Mouse (Mus musculus): ENCODE measurements around the gene Coro6. TPM values are rescaled to one million over a fixed set of nuclear protein-coding genes. Genes with fewer than 3 reads are reported as not detected.

The Coro6 gene
- polyA plus RNA-seq, 1 experiment from 2014 or later: 15.9 TPM

DNA sequence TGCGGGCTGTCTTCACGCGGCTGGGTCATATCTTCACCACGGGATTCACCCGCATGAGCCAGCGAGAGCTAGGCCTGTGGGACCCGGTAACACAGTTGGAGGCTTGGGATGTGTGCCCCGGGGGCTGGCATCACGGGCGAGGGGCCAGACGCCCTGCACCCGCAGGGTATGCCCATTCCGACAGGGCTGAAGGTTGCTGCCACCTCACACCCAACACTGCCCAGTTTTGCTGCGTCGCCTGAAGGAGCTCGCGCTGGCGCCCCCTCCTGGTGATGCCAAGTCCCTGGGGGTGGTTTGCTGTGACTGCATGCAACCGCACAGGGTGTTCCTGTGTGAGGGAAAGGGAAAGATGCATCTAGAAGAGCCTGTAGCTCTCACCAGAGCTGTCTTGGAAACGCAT, 5.6 kb downstream of the Coro6 start:
- Histone ChIP-seq H3K4me1 (peaks cover 55% of the 10 kb centered on the region), H3K36me3 (peaks cover 39% of the 10 kb centered on the region), H3K27me3 (ENCODE audit: insufficient read depth, poor library complexity, severe bottlenecking) (peaks cover 99% of the 10 kb centered on the region), H3K27ac (0 out of 2 replicates have a peak overlapping the region, but pooled peaks have one; percentile 43), H3K9me3 (no peaks in the 10 kb centered on the region), H3K4me3 (peak overlapping the region; percentile 38)
- 14% methylated on average over 20 of the region's 20 CpGs for WGBS
- no peak for DNase-seq (ENCODE audit: low spot score)

DNA sequence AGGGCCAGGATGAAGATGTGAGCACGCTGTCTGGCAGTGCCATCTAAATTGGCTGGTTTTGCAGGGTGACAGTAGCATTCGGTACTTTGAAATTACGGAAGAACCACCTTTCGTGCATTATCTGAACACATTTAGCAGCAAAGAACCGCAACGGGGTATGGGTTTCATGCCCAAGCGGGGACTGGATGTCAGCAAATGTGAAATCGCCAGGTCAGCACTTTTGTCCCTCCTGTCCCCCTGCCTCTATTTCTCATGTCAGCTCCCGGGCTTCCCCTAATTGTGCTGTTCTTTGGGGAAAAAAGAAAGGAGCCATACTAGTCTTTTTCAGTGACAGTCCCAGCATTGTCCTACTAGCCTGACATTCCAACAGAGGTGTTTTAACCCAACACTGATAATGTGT, 6.2 kb downstream of the Coro6 start:
- 84% methylated on average over 9 of the region's 9 CpGs for WGBS
- Histone ChIP-seq H3K4me3 (no peak overlapping the region), H3K4me1 (peaks cover 49% of the 10 kb centered on the region), H3K36me3 (peaks cover 43% of the 10 kb centered on the region), H3K27me3 (ENCODE audit: insufficient read depth, poor library complexity, severe bottlenecking) (peaks cover 96% of the 10 kb centered on the region), H3K9me3 (no peaks in the 10 kb centered on the region), H3K27ac (no peak overlapping the region)
- DNase-seq (ENCODE audit: low spot score): no peak

GRCm38 (mm10) chr11:77471407-77471806, 9.2 kb downstream of the Coro6 start:
- H3K27me3 ChIP-seq (ENCODE audit: insufficient read depth, poor library complexity, severe bottlenecking): peaks cover 66% of the 10 kb centered on the region
- peaks cover 44% of the 10 kb centered on the region for H3K36me3 ChIP-seq
- H3K27ac ChIP-seq: no peak overlapping the region
- no peak overlapping the region for H3K4me3 ChIP-seq
- H3K4me1 ChIP-seq: peaks cover 23% of the 10 kb centered on the region
- DNase-seq (ENCODE audit: low spot score): no peak
- 66% methylated on average over 29 of the region's 29 CpGs for WGBS
- no peaks in the 10 kb centered on the region for H3K9me3 ChIP-seq

GRCm38 (mm10) chr11:77472775-77473174, 10.6 kb downstream of the Coro6 start:
- DNase-seq (ENCODE audit: low spot score): no peak
- peaks cover 46% of the 10 kb centered on the region for H3K36me3 ChIP-seq
- no peaks in the 10 kb centered on the region for H3K9me3 ChIP-seq
- peaks cover 12% of the 10 kb centered on the region for H3K4me1 ChIP-seq
- H3K27me3 ChIP-seq (ENCODE audit: insufficient read depth, poor library complexity, severe bottlenecking): peaks cover 57% of the 10 kb centered on the region
- no peak overlapping the region for H3K27ac ChIP-seq
- no peak overlapping the region for H3K4me3 ChIP-seq
- WGBS: 83% methylated on average over 16 of the region's 16 CpGs

GRCm38 (mm10) chr11:77476216-77476615, 14.0 kb downstream of the Coro6 start:
- H3K27ac ChIP-seq: no peak overlapping the region
- H3K4me1 ChIP-seq: peaks cover 8% of the 10 kb centered on the region
- DNase-seq (ENCODE audit: low spot score): peak; percentile 73
- H3K9me3 ChIP-seq: no peaks in the 10 kb centered on the region
- H3K36me3 ChIP-seq: peaks cover 26% of the 10 kb centered on the region
- 91% methylated on average over 14 of the region's 14 CpGs for WGBS
- H3K4me3 ChIP-seq: no peak overlapping the region
- H3K27me3 ChIP-seq (ENCODE audit: insufficient read depth, poor library complexity, severe bottlenecking): peaks cover 23% of the 10 kb centered on the region; the same call in 1 of the 2 replicates

GRCm38 (mm10) chr11:77476895-77477294, 14.7 kb downstream of the Coro6 start:
- no peaks in the 10 kb centered on the region for H3K9me3 ChIP-seq
- peaks cover 17% of the 10 kb centered on the region; the same call in 1 of the 2 replicates for H3K27me3 ChIP-seq (ENCODE audit: insufficient read depth, poor library complexity, severe bottlenecking)
- peaks cover 19% of the 10 kb centered on the region for H3K36me3 ChIP-seq
- H3K4me3 ChIP-seq: no peak overlapping the region
- H3K4me1 ChIP-seq: peaks cover 2% of the 10 kb centered on the region
- WGBS: 85% methylated on average over 6 of the region's 6 CpGs
- DNase-seq (ENCODE audit: low spot score): no peak
- no peak overlapping the region for H3K27ac ChIP-seq

- Histone ChIP-seq H3K9me3 (no peaks in the 10 kb centered on the region), H3K27me3 (ENCODE audit: insufficient read depth, poor library complexity, severe bottlenecking) (no peaks in the 10 kb centered on the region)
- WGBS: 52% methylated on average over 3 of the region's 3 CpGs
These were observed 20.8 kb downstream of the Coro6 start for GRCm38 (mm10) chr11:77483043-77483442.

GRCm38 (mm10) chr11:77483510-77484255, 21.5 kb downstream of the Coro6 start:
- WGBS: 27% methylated on average over 11 of the region's 11 CpGs
- no peak overlapping the region for H3K27ac ChIP-seq
- no peaks in the 10 kb centered on the region for H3K27me3 ChIP-seq (ENCODE audit: insufficient read depth, poor library complexity, severe bottlenecking)
- H3K36me3 ChIP-seq: no peaks in the 10 kb centered on the region
- H3K9me3 ChIP-seq: no peaks in the 10 kb centered on the region
- no peak overlapping the region for H3K4me3 ChIP-seq
- peaks cover 34% of the 10 kb centered on the region for H3K4me1 ChIP-seq
- DNase-seq (ENCODE audit: low spot score): no peak

More at GRCm38 (mm10) chr11:77483043-77483442, 20.8 kb downstream of the Coro6 start:
- no peaks in the 10 kb centered on the region for H3K36me3 ChIP-seq
- no peak overlapping the region for H3K4me3 ChIP-seq
- peaks cover 28% of the 10 kb centered on the region for H3K4me1 ChIP-seq
- no peak overlapping the region for H3K27ac ChIP-seq
- DNase-seq (ENCODE audit: low spot score): no peak

DNA sequence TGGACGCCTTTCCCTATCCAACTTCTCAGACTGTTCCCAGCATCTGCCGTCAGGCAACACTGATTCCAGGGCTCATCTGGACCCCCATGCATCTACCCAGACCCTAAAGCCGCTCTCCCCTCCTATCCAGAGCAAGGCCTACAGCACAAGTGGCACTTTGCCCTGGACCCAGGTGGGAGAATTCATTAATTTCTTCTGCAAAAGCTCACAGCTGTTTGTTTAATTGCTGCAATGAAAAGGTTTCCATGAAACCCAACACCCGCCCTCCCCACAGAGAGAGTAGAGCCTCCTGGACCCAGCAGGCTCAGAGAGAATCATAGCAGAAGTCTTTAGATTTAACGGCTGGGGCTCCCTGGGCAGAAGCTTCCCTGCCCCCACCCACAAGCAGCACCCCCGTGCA, 23.0 kb downstream of the Coro6 start:
- WGBS: 70% methylated on average over 6 of the region's 6 CpGs
- 0 out of 2 replicates have a peak, but pooled peaks cover 3% of the 10 kb centered on the region for H3K27me3 ChIP-seq (ENCODE audit: insufficient read depth, poor library complexity, severe bottlenecking)
- H3K36me3 ChIP-seq: no peaks in the 10 kb centered on the region
- H3K4me3 ChIP-seq: no peak overlapping the region
- no peaks in the 10 kb centered on the region for H3K9me3 ChIP-seq
- DNase-seq (ENCODE audit: low spot score): no peak
- peaks cover 47% of the 10 kb centered on the region for H3K4me1 ChIP-seq
- no peak overlapping the region for H3K27ac ChIP-seq

GRCm38 (mm10) chr11:77486798-77487197, 24.6 kb downstream of the Coro6 start:
- no peak overlapping the region for H3K27ac ChIP-seq
- H3K9me3 ChIP-seq: no peaks in the 10 kb centered on the region
- H3K36me3 ChIP-seq: no peaks in the 10 kb centered on the region
- 80% methylated on average over 5 of the region's 5 CpGs for WGBS
- DNase-seq (ENCODE audit: low spot score): no peak
- no peak overlapping the region for H3K4me3 ChIP-seq
- H3K27me3 ChIP-seq (ENCODE audit: insufficient read depth, poor library complexity, severe bottlenecking): 0 out of 2 replicates have a peak, but pooled peaks cover 4% of the 10 kb centered on the region
- peaks cover 61% of the 10 kb centered on the region for H3K4me1 ChIP-seq

GRCm38 (mm10) chr11:77488771-77489581, 26.8 kb downstream of the Coro6 start:
- Histone ChIP-seq H3K36me3 (no peaks in the 10 kb centered on the region), H3K4me3 (peak overlapping the region; percentile 88), H3K27ac (peak overlapping the region; percentile 89), H3K27me3 (ENCODE audit: insufficient read depth, poor library complexity, severe bottlenecking) (0 out of 2 replicates have a peak, but pooled peaks cover 4% of the 10 kb centered on the region), H3K9me3 (no peaks in the 10 kb centered on the region), H3K4me1 (peaks cover 63% of the 10 kb centered on the region)
- WGBS: 4% methylated on average over 51 of the region's 55 CpGs
- DNase-seq (ENCODE audit: low spot score): no peak

DNA sequence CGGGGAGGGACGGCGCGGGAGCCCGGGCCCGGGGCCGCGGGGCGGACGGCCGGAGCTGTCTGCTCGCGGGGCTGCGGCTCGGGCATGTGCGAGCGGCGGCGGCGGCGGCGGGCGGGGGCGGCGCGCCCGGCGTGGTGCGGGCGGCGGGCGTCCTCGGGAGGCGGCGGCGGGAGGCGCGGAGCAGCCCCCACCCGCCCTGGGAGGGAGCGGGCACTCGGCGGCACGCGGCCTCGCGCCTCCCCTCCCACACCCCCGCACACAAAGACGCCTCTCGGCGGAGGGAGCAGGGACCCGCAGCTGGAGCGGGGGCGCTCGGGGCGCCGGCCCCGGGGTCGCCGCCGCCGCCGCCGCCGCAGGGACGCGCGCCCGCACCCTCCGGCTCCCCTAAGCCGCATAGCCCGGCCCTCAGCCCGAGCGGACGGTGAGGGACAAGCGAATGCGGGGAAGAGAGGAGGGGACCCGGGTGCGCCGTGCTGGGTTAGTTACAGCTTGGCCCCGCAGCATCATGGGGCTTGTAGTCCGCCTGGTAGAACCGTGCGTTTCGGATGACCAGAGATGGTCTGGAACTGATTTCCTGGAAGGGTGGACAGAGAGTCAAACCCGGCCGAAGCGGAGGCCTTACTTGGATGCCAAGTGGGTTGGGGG, 27.5 kb downstream of the Coro6 start, which contains the start of gene Ankrd13b:
Ankrd13b (minus strand) TSS at position 88 of the 645 bp plus-strand sequence.
- Histone ChIP-seq H3K4me3 (peak within 1 kb of the TSS; percentile 88), H3K36me3 (no peaks in the 10 kb centered on the region), H3K27ac (peak within 1 kb of the TSS; percentile 89), H3K27me3 (ENCODE audit: insufficient read depth, poor library complexity, severe bottlenecking) (0 out of 2 replicates have a peak, but pooled peaks cover 4% of the 10 kb centered on the region), H3K4me1 (peaks cover 70% of the 10 kb centered on the region), H3K9me3 (no peaks in the 10 kb centered on the region)
- whole genome bisulfite sequencing: 2% methylated on average over 87 of the region's 87 CpGs
- peak; percentile 89 for DNase-seq (ENCODE audit: low spot score)

Measured in heart, embryonic 10.5 days (tissue).